Mouse (Mus musculus) liver, postnatal 0 days (tissue): ENCODE results near the gene Bpi. TPM values are rescaled to one million over a fixed set of nuclear protein-coding genes. Genes with fewer than 3 reads are reported as not detected.
A peak's percentile ranks its signal among the peaks of the same experiment; 100 is the strongest.

Experiments used
- ATAC-seq: fragments of 200-750 bp; cut with Nextera tagmentation; 2 replicates; pipeline ENCODE4 v1.8.0; 2017; ENCODE audit warnings: mild to moderate bottlenecking, moderate library complexity
- DNase-seq: peaks from one replicate; pipeline ENCODE4 v3.0.0-alpha.2; 2016
- H3K27ac ChIP-seq: fragments of 300-500 bp; sonication (generic); 2 replicates; pipeline ENCODE4 v1.5.1; 2014; ENCODE audit warnings: antibody characterized with exemption, moderate library complexity, mild to moderate bottlenecking, low read depth
- H3K27me3 ChIP-seq: fragments of 300-500 bp; sonication (generic); 2 replicates; pipeline ENCODE4 v1.6.1; 2014; ENCODE audit warnings: low read length, control low read depth, mixed read lengths; ENCODE audit not compliant: insufficient read depth
- H3K36me3 ChIP-seq: fragments of 300-500 bp; sonication (generic); replicated peaks from 2 replicates; pipeline ENCODE4 v1.6.1; 2014; ENCODE audit warnings: mild to moderate bottlenecking, control low read depth, low read length, moderate library complexity, mixed read lengths; ENCODE audit not compliant: insufficient read depth
- H3K4me1 ChIP-seq: fragments of 300-500 bp; sonication (generic); 2 replicates; pipeline ENCODE4 v1.6.1; 2014; ENCODE audit warnings: antibody characterized with exemption, mild to moderate bottlenecking, control low read depth; ENCODE audit not compliant: insufficient read depth
- H3K4me2 ChIP-seq: fragments of 300-500 bp; sonication (generic); 2 replicates; pipeline ENCODE4 v1.6.1; 2014; ENCODE audit warnings: low read depth, mild to moderate bottlenecking, low read length, moderate library complexity, mixed read lengths
- H3K4me3 ChIP-seq: fragments of 300-500 bp; sonication (generic); 2 replicates; pipeline ENCODE4 v1.5.1; 2014; ENCODE audit warnings: low read depth, low read length
- H3K9ac ChIP-seq: fragments of 300-500 bp; sonication (generic); replicated peaks from 2 replicates; pipeline ENCODE4 v1.6.1; 2014; ENCODE audit warnings: mild to moderate bottlenecking, moderate library complexity
- H3K9me3 ChIP-seq: fragments of 300-500 bp; sonication (generic); 2 replicates; pipeline ENCODE4 v1.6.1; 2016; ENCODE audit warnings: mild to moderate bottlenecking, control low read depth, low read length, mixed read lengths
- CTCF ChIP-seq: sonication (generic); IDR thresholded peaks from 2 replicates; pipeline ENCODE4 v1.5.1; 2016; ENCODE audit warnings: antibody characterized with exemption, low read depth
- EP300 ChIP-seq: IDR thresholded peaks from 2 replicates; pipeline ENCODE4 v1.6.1; 2016; ENCODE audit warnings: antibody characterized with exemption, low read depth, mild to moderate bottlenecking
- WGBS: fragments of 180-500 bp; shearing (Covaris S2); extraction: QIAGEN DNeasy Blood & Tissue Kit; methylation state at CpG from one replicate; pipeline ENCODE4 v1.1.7; 2014; ENCODE audit not compliant: insufficient replicate concordance; 5-methylcytosine and 5-hydroxymethylcytosine counted together
- polyA plus RNA-seq: library from polyadenylated mRNA; unstranded; fragments of >200 nt; fragmentation: Nextera tagmentation; extraction: Ambion mirVana; gene quantifications from 2 replicates; pipeline ENCODE4 v1.2.1, GENCODE M21; 2015

Gene Bpi
- polyA plus RNA-seq, 1 experiment from 2014 or later: not detected

DNA sequence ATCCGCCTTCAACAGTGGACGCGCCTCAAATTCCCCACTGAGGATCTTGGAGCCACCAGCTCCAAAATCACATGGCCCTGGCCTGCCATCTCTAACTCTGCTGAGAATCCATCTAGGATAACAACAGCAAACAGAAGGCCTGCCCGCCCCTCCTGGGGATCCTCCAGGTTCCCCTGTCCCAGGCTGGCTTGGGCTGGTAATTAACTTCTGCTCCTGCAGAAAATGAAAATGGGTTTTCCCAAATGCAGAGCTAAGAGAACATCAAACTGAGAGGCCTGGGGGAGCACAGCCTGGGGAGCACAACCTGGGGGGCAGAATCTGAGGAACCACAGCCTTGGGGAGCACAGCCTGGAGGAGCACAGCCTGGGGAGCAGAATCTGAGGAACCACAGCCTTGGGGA, 21.8 kb downstream of the Bpi start:
- WGBS: 78% methylated on average over 4 of the region's 4 CpGs

DNA sequence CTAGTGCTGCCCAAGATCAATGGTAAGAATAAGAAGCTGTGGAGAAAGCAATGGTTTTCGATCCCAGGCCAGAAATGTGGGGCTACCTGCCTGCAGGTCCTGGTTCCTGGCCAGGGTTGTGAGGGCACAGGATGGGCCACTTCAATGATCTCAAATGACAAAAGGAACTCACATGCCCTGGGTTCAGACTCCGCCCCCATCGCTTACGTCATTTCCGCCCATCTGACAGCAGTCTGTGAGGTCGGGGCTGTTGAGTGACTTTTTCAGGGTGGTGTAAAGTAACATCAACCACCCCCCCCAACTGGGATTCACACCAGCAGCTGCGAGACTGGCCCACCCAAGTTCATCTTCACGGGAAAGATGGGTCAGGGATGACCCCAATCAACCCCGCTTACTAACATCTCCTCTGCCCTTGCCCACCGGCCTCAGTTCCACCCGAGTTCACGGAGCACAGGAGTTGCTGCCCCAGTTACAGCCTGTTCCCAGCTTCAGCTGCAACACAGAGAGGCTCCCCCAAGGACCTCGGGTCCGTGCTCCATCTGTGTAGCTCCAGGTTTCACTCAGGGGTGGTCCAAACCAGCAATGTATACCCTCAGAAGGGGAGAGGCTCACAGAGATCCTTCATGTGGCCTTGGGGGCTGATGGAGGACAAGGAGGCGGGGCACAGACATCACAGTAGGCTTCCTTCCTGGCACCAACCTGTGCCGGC, 23.8 kb downstream of the Bpi start:
- no peak overlapping the region for H3K4me3 ChIP-seq
- H3K4me2 ChIP-seq: no peak overlapping the region
- 53% methylated on average over 16 of the region's 16 CpGs for WGBS
- TF ChIP-seq EP300: no peak
- TF ChIP-seq CTCF: no peak
- DNase-seq (peak; percentile 29), ATAC-seq (no peak)
- no peaks in the 10 kb centered on the region for H3K27me3 ChIP-seq
- H3K36me3 ChIP-seq: no peaks in the 10 kb centered on the region
- peaks cover 7% of the 10 kb centered on the region; the same call in 1 of the 2 replicates for H3K4me1 ChIP-seq
- H3K9me3 ChIP-seq: no peaks in the 10 kb centered on the region
- H3K27ac ChIP-seq: no peak overlapping the region
- no peak overlapping the region for H3K9ac ChIP-seq

More for the DNA sequence above, 21.8 kb downstream of the Bpi start:
- Histone ChIP-seq H3K27me3 (no peaks in the 10 kb centered on the region), H3K9ac (no peak overlapping the region), H3K4me1 (peaks cover under 1% of the 10 kb centered on the region; the same call in 1 of the 2 replicates), H3K4me2 (no peak overlapping the region), H3K27ac (no peak overlapping the region), H3K36me3 (no peaks in the 10 kb centered on the region), H3K4me3 (no peak overlapping the region), H3K9me3 (no peaks in the 10 kb centered on the region)
- no peak for DNase-seq
- TF ChIP-seq CTCF (no peak), EP300 (no peak)
- no peak for ATAC-seq

DNA sequence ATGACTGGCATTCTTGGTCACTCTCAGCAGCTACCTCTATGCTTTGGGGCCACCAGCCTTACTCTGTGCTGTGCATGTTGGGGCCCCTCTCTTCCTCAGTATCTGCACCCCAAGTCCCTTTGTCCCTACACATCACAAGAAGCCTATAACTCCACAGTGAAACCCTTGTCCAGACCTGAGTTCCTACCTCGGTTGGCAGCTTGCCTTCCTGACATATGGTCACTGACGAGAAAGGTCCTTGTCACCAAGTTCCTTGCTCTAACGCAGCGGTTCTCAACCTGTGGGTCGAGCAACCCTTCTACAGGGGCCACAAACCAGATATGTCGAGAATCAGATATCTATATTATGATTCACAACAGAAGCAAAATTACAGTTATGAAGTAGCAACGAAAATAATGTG, 25.2 kb downstream of the Bpi start:
- H3K36me3 ChIP-seq: no peaks in the 10 kb centered on the region
- H3K27me3 ChIP-seq: no peaks in the 10 kb centered on the region
- WGBS: 67% methylated on average over 7 of the region's 7 CpGs
- no peak overlapping the region for H3K4me3 ChIP-seq
- H3K4me2 ChIP-seq: no peak overlapping the region
- DNase-seq (no peak), ATAC-seq (no peak)
- no peak overlapping the region for H3K9ac ChIP-seq
- TF ChIP-seq EP300: no peak
- TF ChIP-seq CTCF: no peak
- H3K4me1 ChIP-seq: peaks cover 7% of the 10 kb centered on the region; the same call in 1 of the 2 replicates
- no peak overlapping the region for H3K27ac ChIP-seq
- H3K9me3 ChIP-seq: no peaks in the 10 kb centered on the region

DNA sequence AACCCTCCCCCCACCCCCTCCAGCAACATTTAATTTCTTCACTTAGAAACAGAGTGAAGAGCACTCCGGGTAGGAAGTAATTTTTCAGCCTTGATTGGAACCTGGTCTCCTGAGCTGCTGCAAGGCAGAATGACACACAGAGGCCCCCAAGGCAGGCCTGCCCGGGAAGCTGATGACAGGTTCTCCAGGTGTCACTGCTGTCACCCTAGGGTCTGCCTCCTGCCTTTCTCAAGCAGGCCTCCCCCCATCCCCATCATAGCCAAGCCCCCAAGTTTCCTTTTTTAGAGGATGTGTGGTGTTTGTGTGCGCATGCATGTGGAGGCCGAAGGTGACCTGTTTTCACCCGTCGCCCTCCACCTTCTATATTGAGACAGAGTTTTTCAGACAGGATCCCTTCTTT, 25.9 kb downstream of the Bpi start:
- Histone ChIP-seq H3K27ac (no peak overlapping the region), H3K9ac (no peak overlapping the region), H3K36me3 (no peaks in the 10 kb centered on the region), H3K4me2 (no peak overlapping the region), H3K4me3 (no peak overlapping the region), H3K27me3 (no peaks in the 10 kb centered on the region), H3K9me3 (no peaks in the 10 kb centered on the region), H3K4me1 (peaks cover 7% of the 10 kb centered on the region; the same call in 1 of the 2 replicates)
- whole genome bisulfite sequencing: 79% methylated on average over 6 of the region's 6 CpGs
- no peak for DNase-seq
- ATAC-seq: no peak
- TF ChIP-seq CTCF: no peak

DNA sequence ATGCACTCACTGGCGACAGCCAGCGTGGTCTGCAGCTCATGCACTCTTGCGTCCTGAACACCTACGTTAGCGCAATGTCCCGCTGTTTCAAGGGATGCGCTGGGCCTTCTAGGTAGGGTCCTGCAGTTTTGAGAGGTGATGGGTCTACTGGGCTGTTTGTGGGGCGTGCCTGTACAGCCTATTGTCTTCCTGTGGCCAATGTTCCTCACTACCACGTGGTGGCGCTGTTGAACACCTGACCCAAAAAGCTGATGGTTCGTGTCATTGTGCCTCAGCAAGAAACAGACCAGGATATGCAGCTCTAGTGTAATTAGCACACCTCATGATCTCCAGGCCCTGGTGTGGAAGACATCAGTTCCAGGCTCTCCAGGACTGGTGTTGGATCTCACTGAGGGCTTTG, 26.7 kb downstream of the Bpi start:
- peak; percentile 77 for ATAC-seq
- no peak for TF ChIP-seq EP300
- peak; percentile 95 for TF ChIP-seq CTCF
- H3K27ac ChIP-seq: no peak overlapping the region
- H3K4me3 ChIP-seq: no peak overlapping the region
- H3K27me3 ChIP-seq: no peaks in the 10 kb centered on the region
- no peaks in the 10 kb centered on the region for H3K36me3 ChIP-seq
- peaks cover 7% of the 10 kb centered on the region; the same call in 1 of the 2 replicates for H3K4me1 ChIP-seq
- WGBS: 17% methylated on average over 11 of the region's 11 CpGs
- H3K9ac ChIP-seq: no peak overlapping the region
- peak; percentile 74 for DNase-seq
- no peak overlapping the region for H3K4me2 ChIP-seq
- no peaks in the 10 kb centered on the region for H3K9me3 ChIP-seq

GRCm38 (mm10) chr2:158285655-158286054, 27.8 kb downstream of the Bpi start:
- ATAC-seq: peak; percentile 87
- Histone ChIP-seq H3K27me3 (no peaks in the 10 kb centered on the region), H3K4me1 (peaks cover 7% of the 10 kb centered on the region; the same call in 1 of the 2 replicates), H3K9me3 (no peaks in the 10 kb centered on the region), H3K36me3 (no peaks in the 10 kb centered on the region), H3K27ac (peak overlapping the region; percentile 77), H3K4me3 (no peak overlapping the region), H3K9ac (no peak overlapping the region), H3K4me2 (no peak overlapping the region)
- TF ChIP-seq EP300: no peak
- no peak for TF ChIP-seq CTCF
- 69% methylated on average over 6 of the region's 6 CpGs for WGBS
- peak; percentile 56 for DNase-seq
